Mouse (Mus musculus): Measurements from ENCODE around the gene Foxa2. TPM values are rescaled to one million over a fixed set of nuclear protein-coding genes. Genes with fewer than 3 reads are reported as not detected.

Gene Foxa2
- total and polyA plus RNA-seq, 2 experiments = 11.2 to 103 TPM

GRCm38 (mm10) chr2:148038366-148039310 is 8.1 kb downstream of the Foxa2 start:
- H3K4me3 ChIP-seq (ENCODE audit: insufficient read depth, low read depth, low read length) = peak overlapping the region; percentile 100
- peak; percentile 65 for DNase-seq (ENCODE audit: extremely low read depth, low read depth, low spot score)
- 3% methylated on average over 42 of the region's 42 CpGs for WGBS

DNA sequence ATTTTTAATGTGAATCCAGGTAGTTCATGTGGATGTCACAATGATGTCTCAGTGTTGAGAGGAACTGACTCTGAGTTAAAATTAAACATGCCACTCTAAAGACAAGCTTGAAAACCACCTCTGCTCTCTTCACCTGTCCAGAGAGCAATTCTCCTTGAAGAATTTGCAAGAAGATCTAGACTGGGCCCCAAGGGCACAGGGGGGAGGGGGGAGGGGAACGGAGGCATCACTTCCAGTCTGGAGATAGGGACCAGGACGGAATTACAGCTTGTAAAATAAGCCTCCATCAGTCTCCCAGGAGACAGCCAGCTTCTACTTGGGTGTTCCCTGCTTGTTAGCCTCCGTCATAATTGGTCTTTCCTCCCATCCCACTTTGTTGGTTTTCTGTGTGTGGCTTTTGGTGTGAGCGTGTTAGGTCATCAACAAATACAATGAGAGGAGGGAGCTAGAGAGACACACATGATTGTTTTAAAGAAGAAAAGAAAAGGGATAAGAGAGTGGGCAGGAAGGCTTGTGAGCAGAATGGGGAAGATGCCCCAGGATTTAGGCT is 10.1 kb downstream of the Foxa2 start:
- TF ChIP-seq CTCF (IDR thresholded peaks at IDR 0.05; ENCODE audit: low read depth, low read length) (no peak), POLR2A (IDR thresholded peaks at IDR 0.05; ENCODE audit: extremely low read depth, insufficient read depth, low read length) (no peak)
- 19% methylated on average over 4 of the region's 4 CpGs for WGBS
- Histone ChIP-seq H3K9ac (ENCODE audit: low read depth, low read length) (no peak overlapping the region), H3K79me2 (ENCODE audit: control insufficient read depth, insufficient read depth, low read length) (peaks cover 16% of the 10 kb centered on the region), H3K4me1 (ENCODE audit: control insufficient read depth, insufficient read depth, low read length) (peaks cover 40% of the 10 kb centered on the region), H3K27me3 (ENCODE audit: control insufficient read depth, insufficient read depth, low read length) (no peaks in the 10 kb centered on the region), H3K4me3 (ENCODE audit: insufficient read depth, low read depth, low read length) (no peak overlapping the region), H3K36me3 (ENCODE audit: control insufficient read depth, insufficient read depth, low read length) (peaks cover 38% of the 10 kb centered on the region), H3K27ac (replicated peaks; ENCODE audit: insufficient read depth, low read depth, low read length) (0 out of 2 replicates have a peak overlapping the region, but pooled peaks have one; percentile 4)
- peak; percentile 13 for DNase-seq (ENCODE audit: extremely low read depth, low read depth, low spot score)

More at GRCm38 (mm10) chr2:148038366-148039310, 8.1 kb downstream of the Foxa2 start:
- Histone ChIP-seq H3K79me2 (ENCODE audit: control insufficient read depth, insufficient read depth, low read length) (peaks cover 19% of the 10 kb centered on the region), H3K9ac (ENCODE audit: low read depth, low read length) (peak overlapping the region; percentile 100), H3K27ac (replicated peaks; ENCODE audit: insufficient read depth, low read depth, low read length) (peak overlapping the region; percentile 94), H3K27me3 (ENCODE audit: control insufficient read depth, insufficient read depth, low read length) (no peaks in the 10 kb centered on the region), H3K4me1 (ENCODE audit: control insufficient read depth, insufficient read depth, low read length) (peaks cover 38% of the 10 kb centered on the region), H3K36me3 (ENCODE audit: control insufficient read depth, insufficient read depth, low read length) (peaks cover 40% of the 10 kb centered on the region)
- TF ChIP-seq POLR2A (IDR thresholded peaks at IDR 0.05; ENCODE audit: extremely low read depth, insufficient read depth, low read length) = no peak
- no peak for TF ChIP-seq CTCF (IDR thresholded peaks at IDR 0.05; ENCODE audit: low read depth, low read length)

- WGBS = 21% methylated on average over 6 of the region's 6 CpGs
- TF ChIP-seq CTCF (IDR thresholded peaks at IDR 0.05; ENCODE audit: low read depth, low read length) = no peak
- no peak for TF ChIP-seq POLR2A (IDR thresholded peaks at IDR 0.05; ENCODE audit: extremely low read depth, insufficient read depth, low read length)
- H3K36me3 ChIP-seq (ENCODE audit: control insufficient read depth, insufficient read depth, low read length) = peaks cover 48% of the 10 kb centered on the region
- H3K4me3 ChIP-seq (ENCODE audit: insufficient read depth, low read depth, low read length) = no peak overlapping the region
- no peaks in the 10 kb centered on the region for H3K27me3 ChIP-seq (ENCODE audit: control insufficient read depth, insufficient read depth, low read length)
- peak overlapping the region; percentile 74 for H3K27ac ChIP-seq (replicated peaks; ENCODE audit: insufficient read depth, low read depth, low read length)
- peaks cover 6% of the 10 kb centered on the region; the same call in 1 of the 2 replicates for H3K79me2 ChIP-seq (ENCODE audit: control insufficient read depth, insufficient read depth, low read length)
- H3K4me1 ChIP-seq (ENCODE audit: control insufficient read depth, insufficient read depth, low read length) = peaks cover 42% of the 10 kb centered on the region
- DNase-seq (ENCODE audit: extremely low read depth, low read depth, low spot score) = peak; percentile 29
- H3K9ac ChIP-seq (ENCODE audit: low read depth, low read length) = peak overlapping the region; percentile 33; the same call in 1 of the 2 replicates
Observed at GRCm38 (mm10) chr2:148030991-148031675, 15.6 kb downstream of the Foxa2 start.

DNA sequence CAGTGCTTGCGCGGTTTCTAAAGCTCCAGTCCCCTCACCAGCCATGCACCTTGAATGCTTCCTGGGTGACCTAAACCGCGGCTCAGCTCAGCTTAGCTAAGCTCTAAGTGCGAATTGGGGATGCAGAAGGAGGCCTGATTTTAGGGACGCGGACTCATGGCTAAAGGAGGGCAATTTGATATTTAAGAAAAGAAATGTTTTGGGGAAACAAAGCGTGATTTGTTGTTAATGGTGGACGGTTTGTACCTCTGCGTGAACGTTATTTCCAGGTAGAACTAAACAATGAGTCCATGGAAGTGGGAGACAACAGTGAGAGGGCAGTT is 16.2 kb downstream of the Foxa2 start:
- 9% methylated on average over 11 of the region's 11 CpGs for WGBS
- peak overlapping the region; percentile 74 for H3K27ac ChIP-seq (replicated peaks; ENCODE audit: insufficient read depth, low read depth, low read length)
- H3K4me3 ChIP-seq (ENCODE audit: insufficient read depth, low read depth, low read length) = no peak overlapping the region

DNA sequence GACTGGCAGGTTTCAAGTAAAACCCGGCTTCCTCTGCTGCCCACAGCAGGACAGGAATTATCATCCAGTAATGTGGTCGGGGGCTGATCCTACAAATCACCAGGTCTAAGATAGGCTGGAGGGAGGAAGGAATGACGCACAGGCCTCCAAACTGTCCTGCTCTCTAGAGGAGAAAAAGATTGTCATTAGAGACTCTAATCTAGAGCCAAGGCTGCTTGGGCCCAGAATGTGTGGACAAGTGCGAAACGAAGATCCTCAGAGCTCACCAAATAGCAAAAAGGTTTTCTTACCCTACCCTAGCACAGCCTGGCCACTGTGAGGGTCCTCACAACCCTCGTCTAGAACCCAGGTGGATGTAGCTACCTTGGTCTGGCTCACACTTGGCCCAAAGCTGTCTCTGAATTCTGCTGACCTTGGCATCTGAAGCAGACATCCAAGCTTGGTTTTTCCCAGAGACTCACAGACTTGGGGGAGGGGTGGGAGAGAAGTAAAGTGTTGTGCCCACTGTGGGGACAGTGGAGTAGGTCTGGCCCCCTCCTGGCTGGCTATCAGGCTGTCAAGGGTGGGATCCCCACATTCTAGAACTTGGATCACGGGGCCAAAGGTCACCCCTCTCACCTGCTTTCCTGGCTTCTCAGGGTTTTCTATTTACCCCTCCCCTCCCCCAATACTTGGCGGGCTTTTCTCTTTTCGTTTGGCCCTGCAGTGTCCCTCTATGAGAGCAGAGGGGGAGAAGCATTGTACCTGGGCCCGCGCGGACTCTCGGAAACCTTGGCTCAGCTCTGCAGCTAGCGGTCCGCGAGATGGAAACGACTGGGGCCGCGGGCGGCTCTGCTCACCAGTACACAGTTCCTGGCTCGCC is 16.8 kb downstream of the Foxa2 start:
- peaks cover 45% of the 10 kb centered on the region for H3K4me1 ChIP-seq (ENCODE audit: control insufficient read depth, insufficient read depth, low read length)
- no peaks in the 10 kb centered on the region for H3K27me3 ChIP-seq (ENCODE audit: control insufficient read depth, insufficient read depth, low read length)
- peak; percentile 82 for DNase-seq (ENCODE audit: extremely low read depth, low read depth, low spot score)
- H3K9ac ChIP-seq (ENCODE audit: low read depth, low read length) = peak overlapping the region; percentile 61; the same call in 1 of the 2 replicates
- peak overlapping the region; percentile 74 for H3K27ac ChIP-seq (replicated peaks; ENCODE audit: insufficient read depth, low read depth, low read length)
- peaks cover 39% of the 10 kb centered on the region for H3K36me3 ChIP-seq (ENCODE audit: control insufficient read depth, insufficient read depth, low read length)
- H3K79me2 ChIP-seq (ENCODE audit: control insufficient read depth, insufficient read depth, low read length) = peaks cover 5% of the 10 kb centered on the region; the same call in 1 of the 2 replicates
- no peak for TF ChIP-seq CTCF (IDR thresholded peaks at IDR 0.05; ENCODE audit: low read depth, low read length)
- no peak for TF ChIP-seq POLR2A (IDR thresholded peaks at IDR 0.05; ENCODE audit: extremely low read depth, insufficient read depth, low read length)
- WGBS = 16% methylated on average over 21 of the region's 21 CpGs
- no peak overlapping the region for H3K4me3 ChIP-seq (ENCODE audit: insufficient read depth, low read depth, low read length)

More for the DNA sequence above, 16.2 kb downstream of the Foxa2 start:
- H3K79me2 ChIP-seq (ENCODE audit: control insufficient read depth, insufficient read depth, low read length) = peaks cover 6% of the 10 kb centered on the region; the same call in 1 of the 2 replicates
- H3K36me3 ChIP-seq (ENCODE audit: control insufficient read depth, insufficient read depth, low read length) = peaks cover 45% of the 10 kb centered on the region
- TF ChIP-seq POLR2A (IDR thresholded peaks at IDR 0.05; ENCODE audit: extremely low read depth, insufficient read depth, low read length) = no peak
- TF ChIP-seq CTCF (IDR thresholded peaks at IDR 0.05; ENCODE audit: low read depth, low read length) = no peak
- peak overlapping the region; percentile 61 for H3K9ac ChIP-seq (ENCODE audit: low read depth, low read length)
- H3K4me1 ChIP-seq (ENCODE audit: control insufficient read depth, insufficient read depth, low read length) = peaks cover 44% of the 10 kb centered on the region
- DNase-seq (ENCODE audit: extremely low read depth, low read depth, low spot score) = no peak
- H3K27me3 ChIP-seq (ENCODE audit: control insufficient read depth, insufficient read depth, low read length) = no peaks in the 10 kb centered on the region
